Mouse (Mus musculus) CD4-positive, CD25-positive, alpha-beta regulatory T cell (primary cell): Measurements from ENCODE around the gene Fcrlb. TPM values are rescaled to one million over a fixed set of nuclear protein-coding genes. Genes with fewer than 3 reads are reported as not detected.

ENCODE experiments used
- polyA plus RNA-seq: library from polyadenylated mRNA; unstranded; fragments of 100-300 nt; shearing (Covaris generic); gene quantifications from one replicate; pipeline ENCODE4 v1.2.1, GENCODE M21; 2017

Gene Fcrlb
- polyA plus RNA-seq = not detected

GRCm38 (mm10) chr1:170912891-170913615, at the start of gene Fcrlb:
Gene Fcrlb, minus strand, starts transcription at chr1:170912941.

DNA sequence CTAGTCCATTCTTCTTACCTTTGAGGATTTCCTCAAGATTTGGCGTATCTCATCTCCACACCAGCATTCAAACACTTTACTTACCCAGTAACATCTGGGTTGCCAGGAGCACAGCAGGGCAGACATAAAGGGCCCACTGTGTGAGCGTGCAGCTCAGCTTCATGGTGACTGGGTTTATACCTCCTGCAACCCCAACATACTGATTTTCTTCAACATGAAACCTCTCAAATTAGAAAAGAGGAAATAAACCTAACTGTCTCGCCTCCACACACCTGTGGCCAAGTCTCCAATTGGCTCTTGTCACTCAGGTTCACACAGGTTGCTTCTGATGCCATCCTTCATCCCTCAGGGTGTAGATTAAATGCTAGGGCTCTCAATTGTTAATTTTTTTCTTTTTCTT, 14.6 kb upstream of the Fcrlb start, which contains the start of gene Fcrla:
Gene Fcrla, minus strand, starts transcription at position 206 of the 400 bp plus-strand sequence.

DNA sequence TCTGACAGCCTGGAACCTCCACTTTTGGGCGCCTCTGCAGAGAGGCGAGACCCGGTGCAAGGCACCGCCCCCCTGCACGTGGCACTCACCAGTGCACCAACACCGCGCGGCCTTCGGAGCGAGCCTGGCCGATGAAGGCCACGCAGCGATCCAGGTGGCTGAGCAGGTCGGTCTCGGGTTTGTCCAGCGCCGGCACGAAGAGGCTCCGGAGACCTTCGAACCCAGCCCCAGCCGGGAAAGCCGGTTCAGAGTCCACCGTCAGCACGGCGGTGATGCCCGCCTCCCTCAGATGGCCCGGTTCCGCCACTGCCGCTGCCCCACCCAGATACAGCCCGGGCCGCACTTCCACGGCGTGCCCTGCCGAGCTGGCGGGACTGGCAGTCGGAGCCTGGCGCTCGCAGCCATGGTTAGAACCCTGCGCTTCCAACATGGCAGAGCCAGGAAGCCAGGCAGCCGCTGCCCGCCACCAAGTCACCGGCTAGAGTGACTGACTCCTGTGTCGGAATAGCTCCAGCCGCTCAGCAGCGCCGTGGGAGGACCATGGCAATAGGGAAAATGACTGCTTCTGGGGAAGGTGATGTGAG, 27.7 kb downstream of the Fcrlb start, which contains the start of the genes Gm26620 and Dusp12:
Gene Gm26620, plus strand, starts transcription at position 88 of the 584 bp plus-strand sequence.
Gene Dusp12, minus strand, starts transcription at position 563 of the 584 bp plus-strand sequence.

GRCm38 (mm10) chr1:170867691-170868105, 45.0 kb downstream of the Fcrlb start, which contains the start of gene Atf6:
Gene Atf6, minus strand, starts transcription at chr1:170867771.

Other genes with a start within 250 kb of the Fcrlb start
- 6.8 TPM for gene Atf6, start 45.2 kb downstream of the Fcrlb start, polyA plus RNA-seq
- not detected for gene Gm26620, start 27.9 kb downstream of the Fcrlb start, polyA plus RNA-seq
- gene Dusp12, start 27.4 kb downstream of the Fcrlb start, polyA plus RNA-seq = 39.2 TPM
- gene Fcrla, start 14.6 kb upstream of the Fcrlb start, polyA plus RNA-seq = 0.84 TPM
- gene Fcgr2b, start 63.6 kb upstream of the Fcrlb start, polyA plus RNA-seq = 0.50 TPM
- 0.47 TPM for gene Fcgr4, start 106.0 kb upstream of the Fcrlb start, polyA plus RNA-seq
- 1.6 TPM for gene Fcgr3, start 152.0 kb upstream of the Fcrlb start, polyA plus RNA-seq
- gene Cfap126, start 201.0 kb upstream of the Fcrlb start, polyA plus RNA-seq = 1.2 TPM
- gene Sdhc, start 237.7 kb upstream of the Fcrlb start, polyA plus RNA-seq = 159 TPM
- gene Mpz, start 237.8 kb upstream of the Fcrlb start, polyA plus RNA-seq = not detected